Comparison of ENCODE assay signal across 20 mouse cellular contexts in genomic region chr13:90497573-90497972, GRCm38 (mm10).
DNase-seq lines count a peak whose midpoint lies in the region; ATAC-seq and TF ChIP-seq lines count a peak whose summit lies in the region.
"Had no signal": no experiment of that assay in that cellular context is flagged by ENCODE, and none has a peak within 500 bp of the region (broad histone marks: within the 10 kb centered on the region; RNA-seq: fewer than 3 reads in every experiment).

No protein-coding gene starts in this region.

- no peaks in the 10 kb centered on the region for H3K9me3 ChIP-seq in limb, embryonic 13.5 days
- no peaks in the 10 kb centered on the region for H3K9me3 ChIP-seq in limb, embryonic 10.5 days (replicated peaks)
- no peaks in the 10 kb centered on the region for H3K9me3 ChIP-seq in limb, embryonic 15.5 days
- H3K9me3 ChIP-seq in intestine, embryonic 15.5 days = no peaks in the 10 kb centered on the region
- H3K9me3 ChIP-seq: embryonic facial prominence, embryonic 13.5 days; forebrain, embryonic 13.5 days; forebrain, embryonic 15.5 days had no signal

- peak overlapping the region; percentile 58 for H3K27ac ChIP-seq in limb, embryonic 13.5 days
- no peak overlapping the region; the same call in 1 of the 2 replicates for H3K27ac ChIP-seq in limb, embryonic 10.5 days
- H3K27ac ChIP-seq in embryonic fibroblast, embryonic 13.5 days (ENCODE audit: insufficient read depth, low read length) = peak overlapping the region; percentile 76
- H3K27ac ChIP-seq in limb, embryonic 15.5 days = peak overlapping the region; percentile 60
- no peak overlapping the region for H3K27ac ChIP-seq in intestine, embryonic 15.5 days
- H3K27ac ChIP-seq: embryonic facial prominence, embryonic 13.5 days; forebrain, embryonic 13.5 days; forebrain, embryonic 15.5 days had no signal

- H3K36me3 ChIP-seq in limb, embryonic 13.5 days = no peaks in the 10 kb centered on the region
- no peaks in the 10 kb centered on the region for H3K36me3 ChIP-seq in limb, embryonic 10.5 days
- no peaks in the 10 kb centered on the region for H3K36me3 ChIP-seq in limb, embryonic 15.5 days
- H3K36me3 ChIP-seq in intestine, embryonic 15.5 days = no peaks in the 10 kb centered on the region
- H3K36me3 ChIP-seq: embryonic facial prominence, embryonic 13.5 days; forebrain, embryonic 15.5 days had no signal

- no peak for TF ChIP-seq POLR2A in embryonic fibroblast, embryonic 13.5 days (IDR thresholded peaks at IDR 0.05; ENCODE audit: low read depth, low read length)

- peak; percentile 78 for ATAC-seq in limb, embryonic 13.5 days (ENCODE audit: low FRiP score, low read depth)
- ATAC-seq in limb, embryonic 15.5 days (ENCODE audit: insufficient number of reproducible peaks, low FRiP score, low TSS enrichment, low read depth) = no peak; the same call in 1 of the 2 replicates
- ATAC-seq in erythroid progenitor cell, adult 5-6 weeks (replicated peaks; ENCODE audit: low FRiP score, poor library complexity, severe bottlenecking) = no peak
- ATAC-seq in intestine, embryonic 15.5 days = no peak
- ATAC-seq: activated CD4-positive, CD25-positive, alpha-beta regulatory T cell, adult 4 months; forebrain, embryonic 13.5 days; forebrain, embryonic 15.5 days; forebrain, postnatal 0 days; Patski had no signal

- no peaks in the 10 kb centered on the region for H3K27me3 ChIP-seq in limb, embryonic 13.5 days
- H3K27me3 ChIP-seq in limb, embryonic 10.5 days (ENCODE audit: low read depth, poor library complexity, severe bottlenecking) = no peaks in the 10 kb centered on the region
- no peaks in the 10 kb centered on the region for H3K27me3 ChIP-seq in limb, embryonic 15.5 days
- no peaks in the 10 kb centered on the region for H3K27me3 ChIP-seq in intestine, embryonic 15.5 days (replicated peaks)
- H3K27me3 ChIP-seq: embryonic facial prominence, embryonic 13.5 days; forebrain, embryonic 13.5 days; forebrain, embryonic 15.5 days; Patski had no signal

- WGBS in limb, embryonic 13.5 days = 36% methylated on average over 2 of the region's 2 CpGs
- WGBS in limb, embryonic 10.5 days = 60% methylated on average over 2 of the region's 2 CpGs
- 23% methylated on average over 2 of the region's 2 CpGs for WGBS in limb, embryonic 15.5 days
- 38% methylated on average over 2 of the region's 2 CpGs for WGBS in intestine, embryonic 15.5 days

- H3K4me3 ChIP-seq in limb, embryonic 13.5 days = no peak overlapping the region
- H3K4me3 ChIP-seq in limb, embryonic 10.5 days = no peak overlapping the region
- H3K4me3 ChIP-seq in embryonic fibroblast, embryonic 13.5 days (ENCODE audit: insufficient read depth, low read length) = no peak overlapping the region
- no peak overlapping the region for H3K4me3 ChIP-seq in limb, embryonic 15.5 days
- no peak overlapping the region for H3K4me3 ChIP-seq in intestine, embryonic 15.5 days (replicated peaks)
- H3K4me3 ChIP-seq: embryonic facial prominence, embryonic 13.5 days; erythroblast, embryonic 14.5 days; forebrain, embryonic 13.5 days; forebrain, embryonic 15.5 days had no signal

- no peak overlapping the region for H3K9ac ChIP-seq in limb, embryonic 13.5 days
- H3K9ac ChIP-seq in limb, embryonic 15.5 days = no peak overlapping the region
- no peak overlapping the region for H3K9ac ChIP-seq in intestine, embryonic 15.5 days
- H3K9ac ChIP-seq: embryonic facial prominence, embryonic 13.5 days; forebrain, embryonic 13.5 days; forebrain, embryonic 15.5 days; forebrain, postnatal 0 days had no signal

- peaks cover 21% of the 10 kb centered on the region for H3K4me1 ChIP-seq in limb, embryonic 13.5 days
- H3K4me1 ChIP-seq in limb, embryonic 10.5 days = peaks cover 7% of the 10 kb centered on the region; the same call in 1 of the 2 replicates
- H3K4me1 ChIP-seq in embryonic fibroblast, embryonic 13.5 days (ENCODE audit: control insufficient read depth, insufficient read depth, low read length) = peaks cover 3% of the 10 kb centered on the region; the same call in 1 of the 2 replicates
- H3K4me1 ChIP-seq in limb, embryonic 15.5 days = peaks cover 7% of the 10 kb centered on the region
- H3K4me1 ChIP-seq in intestine, embryonic 15.5 days (replicated peaks) = no peaks in the 10 kb centered on the region
- H3K4me1 ChIP-seq: forebrain, embryonic 13.5 days; forebrain, embryonic 15.5 days had no signal

- H3K4me2 ChIP-seq in limb, embryonic 13.5 days (replicated peaks) = no peak overlapping the region
- no peak overlapping the region for H3K4me2 ChIP-seq in limb, embryonic 15.5 days
- H3K4me2 ChIP-seq in intestine, embryonic 15.5 days (replicated peaks) = no peak overlapping the region
- H3K4me2 ChIP-seq: embryonic facial prominence, embryonic 13.5 days; forebrain, embryonic 13.5 days; forebrain, embryonic 15.5 days had no signal

- DNase-seq in limb, embryonic 10.5 days (ENCODE audit: low spot score) = no peak
- DNase-seq: adrenal gland, adult 8-10 months; adrenal gland, postnatal 14 days; cerebellum, adult 11-12 months; cerebellum, adult 2 months; cerebellum, adult 9-10 months; cerebellum, postnatal 10 days; cerebellum, postnatal 25 days; forebrain, postnatal 0 days had no signal

- no peak for TF ChIP-seq CTCF in embryonic fibroblast, embryonic 13.5 days (IDR thresholded peaks at IDR 0.05; ENCODE audit: borderline replicate concordance, insufficient read depth, low read length)

Comparison
In these comparisons a context has a peak if more than half of its experiments do, and no peak if none do; other contexts are left out.
1. H3K27ac ChIP-seq: peak in limb, embryonic 13.5 days (single experiment), embryonic fibroblast, embryonic 13.5 days (single experiment) and limb, embryonic 15.5 days (single experiment); none in limb, embryonic 10.5 days (single experiment) and intestine, embryonic 15.5 days (single experiment).